Mouse (Mus musculus) mesoderm, embryonic 11.5 days (tissue): ENCODE measurements at regions not wholly inside any gene's neighbourhood (a gene's known extent, or its start where the extent isn't known, plus 50 kb on each side); places are given as distances from the start of the nearest gene placed in this dataset.
A peak's percentile ranks its signal among the peaks of the same experiment; 100 is the strongest.
"Not testable (repeated sequence)": the region's sequence is repeated elsewhere in the genome, so short reads cannot be mapped to it uniquely, and the experiment has no call there.

Experiments used
- DNase-seq: peaks from one replicate; pipeline ENCODE4 v3.0.0-alpha.2; 2012; ENCODE audit warnings: low read depth, low spot score

DNA sequence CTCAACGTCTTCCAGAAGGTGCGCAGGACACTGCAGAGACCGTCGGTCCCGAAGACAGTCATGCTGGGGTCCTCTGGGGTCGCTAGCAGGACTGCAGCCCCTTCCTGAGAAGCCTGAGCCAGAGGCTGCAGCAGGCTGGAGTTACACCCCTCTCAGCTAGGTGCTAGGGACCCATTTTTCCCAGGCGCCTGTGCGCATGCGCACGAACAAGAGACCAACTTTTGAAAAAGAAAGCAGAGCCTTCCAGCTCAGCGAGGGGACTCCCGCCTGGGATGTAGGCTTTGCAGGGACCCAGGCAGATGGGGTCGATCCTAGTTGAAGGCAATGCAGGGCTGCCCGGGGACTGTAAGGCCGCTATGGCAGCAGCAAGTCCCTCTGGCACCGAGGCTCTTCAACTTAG is 104.7 kb upstream of the Atg7 start:
- not testable (repeated sequence) for DNase-seq

DNA sequence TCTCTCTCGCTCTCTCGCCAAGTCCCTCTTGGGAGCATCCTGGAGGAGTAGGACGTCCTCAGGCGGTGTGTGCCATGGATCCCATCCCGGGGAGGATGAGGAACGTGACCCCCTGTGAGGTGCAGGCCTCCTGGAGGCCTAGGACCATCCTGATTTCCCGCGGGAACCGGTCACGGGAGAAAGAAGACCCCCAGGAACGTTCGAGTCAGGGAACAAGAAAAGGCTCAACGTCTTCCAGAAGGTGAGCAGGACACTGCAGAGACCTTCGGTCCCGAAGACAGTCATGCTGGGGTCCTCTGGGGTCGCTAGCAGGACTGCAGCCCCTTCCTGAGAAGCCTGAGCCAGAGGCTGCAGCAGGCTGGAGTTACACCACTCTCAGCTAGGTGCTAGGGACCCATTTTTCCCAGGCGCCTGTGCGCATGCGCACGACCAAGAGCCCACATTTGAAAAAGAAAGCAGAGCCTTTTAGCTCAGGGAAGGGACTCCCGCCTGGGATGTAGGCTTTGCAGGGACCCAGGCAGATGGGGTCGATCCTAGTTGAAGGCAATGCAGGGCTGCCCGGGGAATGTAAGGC is 92.7 kb upstream of the Atg7 start:
- DNase-seq, result not testable (repeated sequence)

DNA sequence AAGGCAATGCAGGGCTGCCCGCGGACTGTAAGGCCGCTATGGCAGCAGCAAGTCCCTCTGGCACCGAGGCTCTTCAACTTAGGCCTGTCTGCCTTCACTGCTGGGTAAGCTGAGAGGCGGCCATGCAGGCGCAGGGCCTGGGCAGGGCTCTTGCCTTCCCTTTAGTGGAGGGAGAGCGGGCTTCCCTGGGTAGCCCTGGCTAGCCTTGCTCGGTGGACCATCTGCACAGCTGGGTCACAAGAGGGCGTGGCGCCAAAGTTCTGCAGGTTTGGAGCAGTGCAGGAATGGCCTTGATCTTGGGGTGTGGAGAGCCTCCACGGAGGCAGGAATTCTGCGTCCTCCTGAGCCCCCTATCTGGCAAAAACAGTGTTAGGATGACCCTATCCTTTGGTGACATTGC is 89.8 kb upstream of the Atg7 start:
- not testable (repeated sequence) for DNase-seq

DNA sequence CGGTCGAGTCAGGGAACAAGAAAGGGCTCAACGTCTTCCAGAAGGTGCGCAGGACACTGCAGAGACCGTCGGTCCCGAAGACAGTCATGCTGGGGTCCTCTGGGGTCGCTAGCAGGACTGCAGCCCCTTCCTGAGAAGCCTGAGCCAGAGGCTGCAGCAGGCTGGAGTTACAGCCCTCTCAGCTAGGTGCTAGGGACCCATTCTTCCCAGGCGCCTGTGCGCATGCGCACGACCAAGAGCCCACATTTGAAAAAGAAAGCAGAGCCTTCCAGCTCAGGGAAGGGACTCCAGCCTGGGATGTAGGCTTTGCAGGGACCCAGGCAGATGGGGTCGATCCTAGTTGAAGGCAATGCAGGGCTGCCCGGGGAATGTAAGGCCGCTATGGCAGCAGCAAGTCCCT is 87.7 kb upstream of the Atg7 start:
- not testable (repeated sequence) for DNase-seq

DNA sequence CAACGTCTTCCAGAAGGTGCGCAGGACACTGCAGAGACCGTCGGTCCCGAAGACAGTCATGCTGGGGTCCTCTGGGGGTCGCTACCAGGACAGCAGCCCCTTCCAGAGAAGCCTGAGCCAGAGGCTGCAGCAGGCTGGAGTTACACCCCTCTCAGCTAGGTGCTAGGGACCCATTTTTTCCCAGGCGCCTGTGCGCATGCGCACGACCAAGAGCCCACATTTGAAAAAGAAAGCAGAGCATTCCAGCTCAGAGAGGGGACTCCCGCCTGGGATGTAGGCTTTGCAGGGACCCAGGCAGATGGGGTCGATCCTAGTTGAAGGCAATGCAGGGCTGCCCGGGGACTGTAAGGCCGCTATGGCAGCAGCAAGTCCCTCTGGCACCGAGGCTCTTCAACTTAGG is 65.6 kb upstream of the Atg7 start:
- DNase-seq, result peak; percentile 44
